Mouse (Mus musculus): ENCODE results near the gene Slc22a6. TPM values are rescaled to one million over a fixed set of nuclear protein-coding genes. Genes with fewer than 3 reads are reported as not detected.

The Slc22a6 gene
- polyA plus RNA-seq, 2 experiments, result 0.01 TPM; not detected in 1

GRCm38 (mm10) chr19:8614343-8614742 is 3.5 kb upstream of the Slc22a6 start:
- H3K4me2 ChIP-seq (ENCODE audit: low read depth), result no peak overlapping the region
- no peak for ATAC-seq (ENCODE audit: insufficient read depth)
- H3K4me3 ChIP-seq (ENCODE audit: insufficient read depth in 1 of 2, low read depth in 2 of 2, low read length in 2 of 2), result no peak overlapping the region
- H3K4me1 ChIP-seq (replicated peaks; ENCODE audit: control insufficient read depth in 2 of 2, insufficient read depth in 2 of 2, low read length in 1 of 2), result no peaks in the 10 kb centered on the region
- H3K9ac ChIP-seq (replicated peaks), result no peak overlapping the region
- 33% methylated on average over 2 of the region's 2 CpGs for WGBS (ENCODE audit: insufficient replicate concordance)
- H3K27me3 ChIP-seq (ENCODE audit: control insufficient read depth, insufficient read depth, low read length), result no peaks in the 10 kb centered on the region
- H3K27ac ChIP-seq, result no peak overlapping the region
- no peaks in the 10 kb centered on the region for H3K9me3 ChIP-seq (ENCODE audit: control insufficient read depth, low read length)
- H3K36me3 ChIP-seq (replicated peaks; ENCODE audit: control insufficient read depth, insufficient read depth, low read depth), result no peaks in the 10 kb centered on the region
- TF ChIP-seq EP300 (IDR thresholded peaks at IDR 0.05; ENCODE audit: low read depth) (no peak), CTCF (IDR thresholded peaks at IDR 0.05; ENCODE audit: low read depth) (no peak)
- no peak for DNase-seq (ENCODE audit: low read depth in 3 of 3, low spot score in 3 of 3)

GRCm38 (mm10) chr19:8616314-8616713 is 1.5 kb upstream of the Slc22a6 start:
- Histone ChIP-seq H3K9ac (replicated peaks) (no peak overlapping the region), H3K9me3 (ENCODE audit: control insufficient read depth, low read length) (no peaks in the 10 kb centered on the region), H3K4me2 (ENCODE audit: low read depth) (no peak overlapping the region), H3K27me3 (ENCODE audit: control insufficient read depth, insufficient read depth, low read length) (no peaks in the 10 kb centered on the region), H3K27ac (no peak overlapping the region), H3K4me1 (replicated peaks; ENCODE audit: control insufficient read depth in 2 of 2, insufficient read depth in 2 of 2, low read length in 1 of 2) (no peaks in the 10 kb centered on the region), H3K4me3 (ENCODE audit: insufficient read depth in 1 of 2, low read depth in 2 of 2, low read length in 2 of 2) (no peak overlapping the region), H3K36me3 (replicated peaks; ENCODE audit: control insufficient read depth, insufficient read depth, low read depth) (no peaks in the 10 kb centered on the region)
- DNase-seq (ENCODE audit: low read depth in 3 of 3, low spot score in 3 of 3) (no peak), ATAC-seq (ENCODE audit: insufficient read depth) (no peak)
- no peak for TF ChIP-seq CTCF (IDR thresholded peaks at IDR 0.05; ENCODE audit: low read depth)
- 36% methylated on average over 4 of the region's 4 CpGs for WGBS (ENCODE audit: insufficient replicate concordance)

GRCm38 (mm10) chr19:8621098-8621497 is 3.3 kb downstream of the Slc22a6 start:
- WGBS (ENCODE audit: insufficient replicate concordance), result 71% methylated on average over 7 of the region's 7 CpGs
- ATAC-seq (ENCODE audit: insufficient read depth), result no peak
- Histone ChIP-seq H3K4me2 (ENCODE audit: low read depth) (no peak overlapping the region), H3K27ac (no peak overlapping the region), H3K27me3 (ENCODE audit: control insufficient read depth, insufficient read depth, low read length) (no peaks in the 10 kb centered on the region), H3K9ac (replicated peaks) (no peak overlapping the region), H3K36me3 (replicated peaks; ENCODE audit: control insufficient read depth, insufficient read depth, low read depth) (no peaks in the 10 kb centered on the region), H3K4me3 (ENCODE audit: insufficient read depth in 1 of 2, low read depth in 2 of 2, low read length in 2 of 2) (no peak overlapping the region), H3K9me3 (ENCODE audit: control insufficient read depth, low read length) (no peaks in the 10 kb centered on the region), H3K4me1 (replicated peaks; ENCODE audit: control insufficient read depth in 2 of 2, insufficient read depth in 2 of 2, low read length in 1 of 2) (no peaks in the 10 kb centered on the region)
- no peak for DNase-seq (ENCODE audit: low read depth in 3 of 3, low spot score in 3 of 3)
- TF ChIP-seq EP300 (IDR thresholded peaks at IDR 0.05; ENCODE audit: low read depth) (no peak), CTCF (IDR thresholded peaks at IDR 0.05; ENCODE audit: low read depth) (peak; percentile 57)

GRCm38 (mm10) chr19:8630249-8630648 is 12.4 kb downstream of the Slc22a6 start:
- Histone ChIP-seq H3K36me3 (replicated peaks; ENCODE audit: control insufficient read depth, insufficient read depth, low read depth) (no peaks in the 10 kb centered on the region), H3K4me2 (ENCODE audit: low read depth) (no peak overlapping the region), H3K27ac (no peak overlapping the region), H3K9me3 (ENCODE audit: control insufficient read depth, low read length) (no peaks in the 10 kb centered on the region), H3K4me1 (replicated peaks; ENCODE audit: control insufficient read depth in 2 of 2, insufficient read depth in 2 of 2, low read length in 1 of 2) (0 out of 4 replicates have a peak, but pooled peaks cover 0 to 4% of the 10 kb centered on the region in 2 experiments), H3K9ac (replicated peaks) (no peak overlapping the region), H3K27me3 (ENCODE audit: control insufficient read depth, insufficient read depth, low read length) (no peaks in the 10 kb centered on the region), H3K4me3 (ENCODE audit: insufficient read depth in 1 of 2, low read depth in 2 of 2, low read length in 2 of 2) (no peak overlapping the region)
- TF ChIP-seq EP300 (IDR thresholded peaks at IDR 0.05; ENCODE audit: low read depth) (no peak), CTCF (IDR thresholded peaks at IDR 0.05; ENCODE audit: low read depth) (no peak)
- DNase-seq (ENCODE audit: low read depth in 3 of 3, low spot score in 3 of 3), result no peak
- 50% methylated on average over 2 of the region's 2 CpGs for WGBS (ENCODE audit: insufficient replicate concordance)
- ATAC-seq (ENCODE audit: insufficient read depth), result no peak

GRCm38 (mm10) chr19:8630826-8631225 is 13.0 kb downstream of the Slc22a6 start:
- DNase-seq (ENCODE audit: low read depth in 3 of 3, low spot score in 3 of 3), result no peak
- H3K27me3 ChIP-seq (ENCODE audit: control insufficient read depth, insufficient read depth, low read length), result no peaks in the 10 kb centered on the region
- no peak overlapping the region for H3K27ac ChIP-seq
- H3K9me3 ChIP-seq (ENCODE audit: control insufficient read depth, low read length), result no peaks in the 10 kb centered on the region
- TF ChIP-seq CTCF (IDR thresholded peaks at IDR 0.05; ENCODE audit: low read depth) (no peak), EP300 (IDR thresholded peaks at IDR 0.05; ENCODE audit: low read depth) (no peak)
- H3K36me3 ChIP-seq (replicated peaks; ENCODE audit: control insufficient read depth, insufficient read depth, low read depth), result no peaks in the 10 kb centered on the region
- 57% methylated on average over 6 of the region's 6 CpGs for WGBS (ENCODE audit: insufficient replicate concordance)
- no peak overlapping the region for H3K9ac ChIP-seq (replicated peaks)
- no peak for ATAC-seq (ENCODE audit: insufficient read depth)
- 0 out of 4 replicates have a peak, but pooled peaks cover 0 to 4% of the 10 kb centered on the region in 2 experiments for H3K4me1 ChIP-seq (replicated peaks; ENCODE audit: control insufficient read depth in 2 of 2, insufficient read depth in 2 of 2, low read length in 1 of 2)
- H3K4me2 ChIP-seq (ENCODE audit: low read depth), result no peak overlapping the region
- H3K4me3 ChIP-seq (ENCODE audit: insufficient read depth in 1 of 2, low read depth in 2 of 2, low read length in 2 of 2), result no peak overlapping the region

Measured in liver, embryonic 14.5 days (tissue).